In genomic region chr5:139146476-139147075, GRCm38 (mm10) we compare ENCODE assay signal across 11 mouse cellular contexts. TPM values are rescaled to one million over a fixed set of nuclear protein-coding genes. Genes with fewer than 3 reads are reported as not detected.
DNase-seq lines count a peak whose midpoint lies in the region; ATAC-seq and TF ChIP-seq lines count a peak whose summit lies in the region.
"Had no signal": no experiment of that assay in that cellular context is flagged by ENCODE, and none has a peak within 500 bp of the region (broad histone marks: within the 10 kb centered on the region; RNA-seq: fewer than 3 reads in every experiment).

No protein-coding gene starts in this region.

- no peak for DNase-seq in heart, postnatal 25 days (ENCODE audit: low spot score)
- peak; percentile 30 for DNase-seq in adipocyte (ENCODE audit: low spot score)
- DNase-seq in brain, adult 2 months (ENCODE audit: low read depth, low spot score), result peak; percentile 74
- peak; percentile 71 for DNase-seq in kidney, adult 2 months
- DNase-seq in gastrocnemius, adult 18-20 months (ENCODE audit: low spot score), result no peak
- DNase-seq in hindbrain, embryonic 10.5 days (ENCODE audit: low spot score), result no peak
- DNase-seq: liver, postnatal 0 days; midbrain, embryonic 14.5 days; thymus, adult 2 months had no signal

- H3K27ac ChIP-seq in heart, embryonic 12.5 days (ENCODE audit: poor library complexity, severe bottlenecking), result peak overlapping the region; percentile 24; the same call in 1 of the 2 replicates
- peak overlapping the region; percentile 81 for H3K27ac ChIP-seq in kidney, adult 2 months (ENCODE audit: insufficient read depth, low read depth, low read length)
- H3K27ac ChIP-seq in hindbrain, embryonic 10.5 days, result no peak overlapping the region

- H3K4me2 ChIP-seq in heart, embryonic 12.5 days, result no peak overlapping the region

- H3K9ac ChIP-seq in heart, embryonic 12.5 days, result no peak overlapping the region
- H3K9ac ChIP-seq: liver, postnatal 0 days had no signal

- TF ChIP-seq CTCF in kidney, adult 2 months (conservative IDR thresholded peaks at IDR 0.05; ENCODE audit: insufficient read depth, insufficient read length, low read depth, low read length), result no peak

- 78% methylated on average over 11 of the region's 11 CpGs for WGBS in heart, embryonic 12.5 days
- 61% methylated on average over 11 of the region's 11 CpGs for WGBS in kidney, adult 2 months
- WGBS in hindbrain, embryonic 10.5 days, result 92% methylated on average over 11 of the region's 11 CpGs

- H3K27me3 ChIP-seq in heart, embryonic 12.5 days (replicated peaks), result no peaks in the 10 kb centered on the region
- no peaks in the 10 kb centered on the region for H3K27me3 ChIP-seq in kidney, adult 2 months (replicated peaks; ENCODE audit: control insufficient read depth, insufficient read depth, low read length)
- H3K27me3 ChIP-seq in hindbrain, embryonic 10.5 days (ENCODE audit: insufficient read depth, poor library complexity, severe bottlenecking), result no peaks in the 10 kb centered on the region

- intact Hi-C loops in heart, postnatal 25 days (cut with DNase I), result no loop called here

- no peak overlapping the region for H3K4me3 ChIP-seq in heart, embryonic 12.5 days
- H3K4me3 ChIP-seq in kidney, adult 2 months (ENCODE audit: insufficient read depth, low read depth, low read length), result no peak overlapping the region
- H3K4me3 ChIP-seq in hindbrain, embryonic 10.5 days, result no peak overlapping the region

- H3K9me3 ChIP-seq in heart, embryonic 12.5 days (replicated peaks), result 0 out of 2 replicates have a peak, but pooled peaks cover 3% of the 10 kb centered on the region
- peaks cover 4% of the 10 kb centered on the region; the same call in 1 of the 2 replicates for H3K9me3 ChIP-seq in hindbrain, embryonic 10.5 days

- peaks cover 18% of the 10 kb centered on the region for H3K4me1 ChIP-seq in heart, embryonic 12.5 days (replicated peaks)
- H3K4me1 ChIP-seq in kidney, adult 2 months (ENCODE audit: control insufficient read depth, insufficient read depth, low read length), result peaks cover 3% of the 10 kb centered on the region; the same call in 1 of the 2 replicates
- H3K4me1 ChIP-seq in hindbrain, embryonic 10.5 days (replicated peaks), result peaks cover 17% of the 10 kb centered on the region

- ATAC-seq in heart, embryonic 12.5 days (ENCODE audit: insufficient number of reproducible peaks, low FRiP score), result no peak
- ATAC-seq: liver, postnatal 0 days had no signal

- H3K36me3 ChIP-seq in heart, embryonic 12.5 days, result no peaks in the 10 kb centered on the region; the same call in 1 of the 2 replicates
- H3K36me3 ChIP-seq in kidney, adult 2 months (ENCODE audit: control insufficient read depth, insufficient read depth, low read length), result no peaks in the 10 kb centered on the region
- H3K36me3 ChIP-seq in hindbrain, embryonic 10.5 days, result peaks cover 2% of the 10 kb centered on the region; the same call in 1 of the 2 replicates

- TF ChIP-seq POLR2A in kidney, adult 2 months (IDR thresholded peaks at IDR 0.05; ENCODE audit: low read depth, low read length), result no peak

RNA-seq across cellular contexts. Expression of gene Prkar1b, which starts 3.2 kb away (rescaled TPM):
- 10.4 and 11.5 TPM in 2 replicates for polyA plus RNA-seq in heart, embryonic 12.5 days (2016; fragmentation: Nextera tagmentation; extraction: Ambion mirVana)
- 1 to 10 TPM; 1.7 to 2.5 TPM for total RNA-seq in heart, postnatal 25 days (2021)
- polyA plus RNA-seq in kidney, adult 2 months (2012; rRNA removed), result 6.4 and 7.1 TPM in 2 replicates
- total RNA-seq in gastrocnemius, adult 18-20 months (2021), result 1 to 10 TPM in 1 of 2 experiments, under 1 TPM in 1; 0.78 to 1.3 TPM
- polyA plus RNA-seq in hindbrain, embryonic 10.5 days (2016; fragmentation: Nextera tagmentation; extraction: Ambion mirVana), result 11.7 and 28.8 TPM in 2 replicates
- total RNA-seq: neutrophil, adult 5-6 weeks had no signal

RNA-seq across cellular contexts. Expression of gene Dnaaf5, which starts 3.4 kb away (rescaled TPM):
- polyA plus RNA-seq in heart, embryonic 12.5 days (2016; fragmentation: Nextera tagmentation; extraction: Ambion mirVana), result 9.8 and 10.5 TPM in 2 replicates
- total RNA-seq in heart, postnatal 25 days (2021), result 10 to 100 TPM; 14.5 to 21.9 TPM
- 16.3 and 17.5 TPM in 2 replicates for polyA plus RNA-seq in kidney, adult 2 months (2012; rRNA removed)
- 10 to 100 TPM; 16.3 to 18.5 TPM for total RNA-seq in gastrocnemius, adult 18-20 months (2021)
- 8.7 and 10.3 TPM in 2 replicates for polyA plus RNA-seq in hindbrain, embryonic 10.5 days (2016; fragmentation: Nextera tagmentation; extraction: Ambion mirVana)

RNA-seq across cellular contexts. Expression of gene Sun1, which starts 53.9 kb away (rescaled TPM):
- polyA plus RNA-seq in heart, embryonic 12.5 days (2016; fragmentation: Nextera tagmentation; extraction: Ambion mirVana), result 41.8 and 42.4 TPM in 2 replicates
- total RNA-seq in heart, postnatal 25 days (2021), result 10 to 100 TPM; 42.4 to 53.7 TPM
- polyA plus RNA-seq in kidney, adult 2 months (2012; rRNA removed), result 40.0 and 41.0 TPM in 2 replicates
- 10 to 100 TPM; 36.8 to 37.0 TPM for total RNA-seq in gastrocnemius, adult 18-20 months (2021)
- 44.1 and 50.2 TPM in 2 replicates for polyA plus RNA-seq in hindbrain, embryonic 10.5 days (2016; fragmentation: Nextera tagmentation; extraction: Ambion mirVana)

Comparison
In these comparisons a context has a peak if more than half of its experiments do, and no peak if none do; other contexts are left out.
1. DNase-seq: peak in adipocyte (single experiment), brain, adult 2 months (single experiment) and kidney, adult 2 months (single experiment); none in heart, postnatal 25 days (single experiment), gastrocnemius, adult 18-20 months (single experiment) and hindbrain, embryonic 10.5 days (single experiment).